In the genomic region with DNA sequence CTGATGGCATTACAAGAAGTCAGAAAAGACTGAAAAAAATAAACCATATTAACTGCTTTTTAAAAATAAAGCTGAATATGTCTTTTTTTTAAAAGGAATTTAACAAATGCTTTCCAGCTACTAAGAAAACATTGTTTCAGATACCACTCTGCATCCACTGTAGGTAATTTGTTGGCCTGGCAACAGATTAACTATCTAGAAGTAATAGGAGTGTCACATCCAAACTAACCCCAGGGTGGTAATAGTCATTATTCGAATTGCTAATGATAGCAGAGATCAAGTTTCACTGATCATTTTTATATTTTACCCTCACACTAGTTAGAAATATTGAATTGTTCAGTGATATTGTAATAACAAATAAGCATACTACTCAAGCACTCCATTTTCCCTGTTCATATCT, we compare ENCODE assay signal across 34 mouse cellular contexts.
"Had no signal": no experiment of that assay in that cellular context is flagged by ENCODE, and none has a peak within 500 bp of the region (broad histone marks: within the 10 kb centered on the region; RNA-seq: fewer than 3 reads in every experiment).

No protein-coding gene starts in this region.

- H3K36me3 ChIP-seq: heart, embryonic 10.5 days; heart, embryonic 12.5 days; heart, embryonic 13.5 days; heart, embryonic 15.5 days; hindbrain, embryonic 10.5 days; hindbrain, embryonic 12.5 days; hindbrain, embryonic 15.5 days; intestine, embryonic 15.5 days; kidney, embryonic 15.5 days had no signal

- DNase-seq: heart, adult 18-20 months; heart, adult 2 months; heart, postnatal 10 days; heart, postnatal 14 days; heart, postnatal 36 days; heart, postnatal 4 days; kidney, adult 11 months; kidney, adult 18-20 months; kidney, adult 2 months; kidney, adult 8-10 months; kidney, adult 9 months; kidney, postnatal 10 days; kidney, postnatal 14 days; kidney, postnatal 25 days; kidney, postnatal 36 days; kidney, postnatal 4 days; layer of hippocampus, adult 9-11 months; layer of hippocampus, postnatal 36 days had no signal

- H3K27ac ChIP-seq: heart, adult 2 months; heart, embryonic 10.5 days; heart, embryonic 13.5 days; heart, embryonic 15.5 days; hindbrain, embryonic 10.5 days; hindbrain, embryonic 12.5 days; hindbrain, embryonic 15.5 days; intestine, embryonic 15.5 days; kidney, embryonic 15.5 days; kidney, postnatal 0 days; layer of hippocampus, adult 2 months had no signal

- H3K27me3 ChIP-seq: heart, embryonic 12.5 days; heart, embryonic 13.5 days; heart, embryonic 15.5 days; hindbrain, embryonic 12.5 days; hindbrain, embryonic 15.5 days; intestine, embryonic 15.5 days; kidney, embryonic 15.5 days had no signal

- H3K4me1 ChIP-seq: heart, embryonic 10.5 days; hindbrain, embryonic 10.5 days; hindbrain, embryonic 12.5 days; intestine, embryonic 15.5 days; kidney, embryonic 15.5 days had no signal

- H3K9me3 ChIP-seq: heart, embryonic 10.5 days; heart, embryonic 12.5 days; heart, embryonic 13.5 days; heart, embryonic 15.5 days; hindbrain, embryonic 10.5 days; hindbrain, embryonic 12.5 days; hindbrain, embryonic 15.5 days; intestine, embryonic 15.5 days; kidney, embryonic 15.5 days had no signal

- H3K4me3 ChIP-seq: heart, adult 2 months; heart, embryonic 10.5 days; heart, embryonic 12.5 days; heart, embryonic 13.5 days; heart, embryonic 15.5 days; hindbrain, embryonic 10.5 days; hindbrain, embryonic 12.5 days; hindbrain, embryonic 15.5 days; intestine, embryonic 15.5 days; kidney, embryonic 15.5 days; layer of hippocampus, adult 2 months had no signal

- H3K4me2 ChIP-seq: heart, embryonic 11.5 days; heart, embryonic 12.5 days; heart, embryonic 13.5 days; heart, embryonic 15.5 days; hindbrain, embryonic 12.5 days; hindbrain, embryonic 15.5 days; intestine, embryonic 15.5 days; kidney, embryonic 15.5 days had no signal

- H3K9ac ChIP-seq: heart, embryonic 12.5 days; heart, embryonic 13.5 days; heart, embryonic 15.5 days; hindbrain, embryonic 12.5 days; hindbrain, embryonic 15.5 days; intestine, embryonic 15.5 days; kidney, embryonic 15.5 days had no signal

- ATAC-seq: hindbrain, embryonic 16.5 days; inflammation-experienced regulatory T-cells, adult 6 months; intestine, embryonic 15.5 days; intestine, embryonic 16.5 days; intestine, postnatal 0 days had no signal
